Mouse (Mus musculus): Measurements from ENCODE around the gene Ap2b1.
"Not testable (repeated sequence)": the region's sequence is repeated elsewhere in the genome, so short reads cannot be mapped to it uniquely, and the experiment has no call there.

Ap2b1 gene

GRCm38 (mm10) chr11:83298225-83299195 is at the start of gene Ap2b1:
Gene Ap2b1, plus strand, starts transcription at chr11:83299024.
- CTCF ChIA-PET: interaction anchor here (0.6 to 1.5 kb wide), 11 partner anchors 9 to 485 kb away, joined by 3 to 4 read pairs (median 3); no protein-coding TSS in a partner anchor
- POLR2A ChIA-PET: interaction anchor here (0.6 to 6.0 kb wide), 65 partner anchors 7 to 765 kb away, joined by 3 to 83 read pairs (median 4); partner anchors contain the start of genes Taf15 (in 4 of the 4), Slfn14 (in 3 of the 4), Rasl10b (in 2 of the 4) and Cct6b (in 1 of the 4)

DNA sequence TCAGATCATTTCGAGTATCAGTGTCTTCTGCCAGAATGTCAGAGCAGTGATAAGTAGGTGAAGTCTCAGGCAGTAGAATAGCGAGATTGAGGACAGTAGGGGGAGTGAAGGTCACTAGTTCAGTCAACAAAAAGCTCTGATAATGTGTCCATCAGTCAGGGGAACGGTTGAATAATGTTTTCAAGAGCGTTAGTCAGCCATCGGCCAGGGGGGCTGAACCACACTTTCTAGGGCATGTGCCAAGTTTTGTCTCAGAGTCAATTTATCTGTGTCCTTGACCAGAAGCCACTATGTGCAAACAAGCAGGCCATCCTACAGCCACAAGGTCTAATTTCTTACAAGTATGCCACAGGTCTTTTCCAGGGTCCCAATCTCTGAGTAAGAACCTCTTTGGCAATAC is 41.6 kb upstream of the Ap2b1 start:
- CTCF ChIA-PET: not testable (repeated sequence)
- POLR2A ChIA-PET: interaction anchor here in 2 of 4 experiments (0.6 to 1.2 kb wide), 2 partner anchors 14 to 1614 kb away, joined by 5 to 6 read pairs; no protein-coding TSS in a partner anchor

- CTCF ChIA-PET: interaction anchor here in 3 of 4 experiments (0.7 to 1.7 kb wide), 7 partner anchors 21 to 348 kb away, joined by 3 read pairs; no protein-coding TSS in a partner anchor
- POLR2A ChIA-PET: interaction anchor here in 3 of 4 experiments (0.8 to 1.9 kb wide), 5 partner anchors 9 to 31 kb away, joined by 3 to 5 read pairs (median 4); no protein-coding TSS in a partner anchor
These were observed 36.2 kb upstream of the Ap2b1 start for GRCm38 (mm10) chr11:83262673-83263072.

DNA sequence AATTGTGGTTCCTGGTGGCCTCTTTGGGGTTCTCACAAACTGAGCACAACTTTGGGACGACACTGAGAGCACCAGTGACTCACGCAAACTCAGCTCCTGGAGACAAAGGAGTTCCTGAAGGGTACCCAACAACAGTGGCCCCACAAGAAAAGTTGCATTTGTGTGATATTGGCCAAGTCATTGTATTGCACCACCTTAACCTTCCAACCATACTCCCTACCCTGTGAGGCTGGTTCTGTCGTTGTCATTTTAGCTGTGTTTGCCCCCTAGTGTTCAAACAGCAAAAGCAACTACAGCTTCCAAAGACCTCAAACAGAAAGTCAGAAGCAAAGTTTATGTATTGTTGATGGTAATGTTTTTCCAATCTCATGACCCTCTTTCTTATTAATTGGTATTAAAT is 35.7 kb upstream of the Ap2b1 start:
- POLR2A ChIA-PET: interaction anchor here in 3 of 4 experiments (0.8 to 1.9 kb wide), 6 partner anchors 8 to 31 kb away, joined by 3 to 5 read pairs (median 4); no protein-coding TSS in a partner anchor
- CTCF ChIA-PET: interaction anchor here (0.6 to 1.7 kb wide), 9 partner anchors 21 to 1006 kb away, joined by 3 read pairs; no protein-coding TSS in a partner anchor

DNA sequence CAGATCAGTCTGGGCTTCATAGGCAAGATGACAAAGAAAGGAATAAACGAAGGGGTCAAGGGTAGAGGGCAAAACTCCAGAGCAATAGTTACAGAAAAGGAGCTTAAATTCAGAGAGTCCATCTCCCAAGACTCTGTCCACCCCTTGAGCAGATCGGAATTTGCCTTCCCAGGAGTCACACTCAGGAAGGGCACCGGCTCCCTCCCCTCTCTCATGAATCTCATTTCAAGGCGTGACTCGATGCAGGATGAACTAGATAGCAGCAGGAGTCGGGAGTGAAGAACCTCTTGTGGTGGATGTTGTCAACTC is 28.0 kb upstream of the Ap2b1 start:
- ChIA-PET POLR2A (interaction anchor here in 3 of 4 experiments (0.5 to 8.9 kb wide), 47 partner anchors 8 to 1658 kb away, joined by 3 to 111 read pairs (median 4); partner anchors contain the start of genes Ap2b1 (in 3 of the 3), Pex12 (in 1 of the 3), Rasl10b (in 1 of the 3) and Slfn14 (in 1 of the 3)), CTCF (no interaction called here)

DNA sequence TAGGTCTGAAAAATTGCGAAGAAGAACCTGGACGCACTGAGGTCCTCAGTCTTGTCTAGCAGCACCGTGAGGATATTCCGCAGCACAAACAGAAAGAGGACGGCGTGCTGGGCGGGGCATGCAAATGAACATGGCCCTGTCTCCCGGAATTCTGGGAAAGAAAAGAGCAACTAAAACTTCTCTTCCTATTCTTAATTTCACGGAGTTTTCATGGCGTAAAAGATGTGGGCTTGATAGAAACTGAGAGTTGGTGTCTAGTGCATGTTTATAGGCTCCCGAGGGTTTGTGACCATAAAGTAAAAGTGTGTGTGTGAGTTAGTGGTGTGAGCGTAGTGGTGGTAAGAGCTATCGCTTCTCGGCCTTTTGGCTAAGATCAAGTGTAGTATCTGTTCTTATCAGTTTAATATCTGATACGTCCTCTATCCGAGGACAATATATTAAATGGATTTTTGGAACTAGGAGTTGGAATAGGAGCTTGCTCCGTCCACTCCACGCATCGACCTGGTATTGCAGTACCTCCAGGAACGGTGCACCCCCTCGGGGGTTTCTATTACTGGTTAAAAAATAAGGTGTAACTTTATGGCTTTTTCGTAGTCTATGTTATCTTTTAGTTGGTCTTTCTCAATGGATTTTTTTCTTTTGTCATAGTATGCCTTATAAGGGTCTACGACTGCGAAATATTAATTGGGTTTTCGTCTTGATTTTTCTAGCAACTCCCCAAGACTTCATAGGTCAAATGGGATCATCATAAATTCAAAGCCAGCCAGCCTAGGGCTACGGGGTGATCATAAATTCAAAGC is 27.5 kb upstream of the Ap2b1 start:
- ChIA-PET POLR2A (interaction anchor here (0.6 to 8.9 kb wide), 82 partner anchors 8 to 1658 kb away, joined by 3 to 111 read pairs (median 3); partner anchors contain the start of genes Ap2b1 (in 3 of the 4), Pex12 (in 2 of the 4), Rasl10b (in 2 of the 4) and Slfn14 (in 2 of the 4)), CTCF (interaction anchor here in 1 of 4 experiments (0.7 kb wide), 1 partner anchor 302 kb away, joined by 3 read pairs; no protein-coding TSS in a partner anchor)

GRCm38 (mm10) chr11:83271951-83272843 is 26.6 kb upstream of the Ap2b1 start:
- POLR2A ChIA-PET: interaction anchor here (0.6 to 8.9 kb wide), 75 partner anchors 7 to 1659 kb away, joined by 3 to 111 read pairs (median 4); partner anchors contain the start of genes Ap2b1 (in 3 of the 4), Pex12 (in 2 of the 4), Slfn14 (in 2 of the 4) and Rasl10b (in 1 of the 4)
- CTCF ChIA-PET: interaction anchor here in 2 of 4 experiments (0.7 to 1.0 kb wide), 2 partner anchors 153 to 689 kb away, joined by 3 read pairs; no protein-coding TSS in a partner anchor

GRCm38 (mm10) chr11:83276251-83276650 is 22.6 kb upstream of the Ap2b1 start:
- POLR2A ChIA-PET: interaction anchor here in 3 of 4 experiments (0.6 to 6.9 kb wide), 3 partner anchors 11 to 46 kb away, joined by 3 to 111 read pairs (median 64); partner anchors contain the start of genes Ap2b1 (in 1 of the 3) and Slfn14 (in 1 of the 3)
- CTCF ChIA-PET: no interaction called here

DNA sequence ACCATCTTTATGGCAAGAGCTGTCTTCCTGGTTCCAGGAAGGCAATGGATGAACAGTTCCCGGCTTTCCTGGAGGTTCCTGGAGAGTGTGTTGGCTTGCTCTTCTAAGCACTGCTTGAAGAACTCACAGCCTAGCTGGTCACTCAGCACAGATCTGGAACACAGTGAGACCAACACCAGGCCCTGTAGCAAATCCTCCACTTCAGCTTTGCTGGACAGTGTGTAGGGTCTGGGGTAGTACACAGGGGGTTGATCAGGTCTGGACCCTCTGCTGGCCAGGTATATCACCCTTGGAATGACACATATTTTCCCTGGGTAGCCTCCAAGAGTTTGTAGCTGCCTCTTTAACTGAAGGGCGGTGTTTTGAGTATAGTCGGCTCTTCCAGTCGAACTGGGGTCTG is 19.8 kb upstream of the Ap2b1 start:
- ChIA-PET CTCF (no interaction called here), POLR2A (interaction anchor here in 3 of 4 experiments (0.6 to 3.0 kb wide), 15 partner anchors 8 to 124 kb away, joined by 3 to 12 read pairs (median 5); partner anchors contain the start of gene Ap2b1 (in 3 of the 3))

DNA sequence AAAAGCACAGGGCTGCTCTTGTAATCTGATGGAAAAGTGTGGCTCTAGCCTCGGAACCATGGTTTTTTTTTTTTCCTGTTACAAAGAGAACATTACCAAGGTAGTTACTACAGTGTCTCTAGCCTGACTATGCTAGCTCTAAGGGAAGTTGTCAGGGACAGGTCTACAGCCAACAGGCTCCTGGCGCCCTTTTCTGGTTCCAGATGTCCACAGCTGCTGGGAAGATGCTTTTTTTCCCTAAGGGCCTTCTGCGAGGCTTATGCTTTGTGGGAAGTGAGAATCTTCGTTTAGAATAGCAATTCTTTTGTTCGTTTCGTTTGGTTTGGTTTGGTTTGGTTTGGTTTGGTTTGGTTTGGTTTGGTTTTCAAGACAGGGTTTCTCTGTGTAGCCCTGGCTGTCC is 19.1 kb upstream of the Ap2b1 start:
- CTCF ChIA-PET: no interaction called here
- POLR2A ChIA-PET: interaction anchor here in 3 of 4 experiments (1.0 to 3.0 kb wide), 12 partner anchors 8 to 43 kb away, joined by 3 to 12 read pairs (median 6); partner anchors contain the start of gene Ap2b1 (in 3 of the 3)

DNA sequence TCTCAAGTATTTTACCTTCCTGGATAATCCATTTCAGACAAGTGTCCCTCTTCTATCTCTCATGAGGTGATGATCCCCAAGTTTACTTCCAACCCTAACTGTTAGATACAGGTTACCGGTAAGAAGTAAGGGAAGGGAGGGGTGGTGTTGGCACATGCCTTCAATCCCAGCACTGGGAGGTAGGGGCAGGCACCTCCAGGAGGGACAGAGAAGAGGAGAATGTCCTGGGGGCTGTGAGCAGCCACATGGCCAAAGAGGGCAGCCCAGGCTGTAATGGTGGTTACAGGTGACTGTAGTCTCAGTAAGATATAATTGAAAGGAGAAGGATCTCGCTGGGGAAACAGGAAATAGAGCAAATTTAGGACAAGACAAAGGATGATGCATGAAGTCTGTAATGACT is 16.7 kb upstream of the Ap2b1 start:
- CTCF ChIA-PET: no interaction called here
- POLR2A ChIA-PET: interaction anchor here in 3 of 4 experiments (1.5 to 3.1 kb wide), 5 partner anchors 9 to 12 kb away, joined by 5 to 16 read pairs (median 7); no protein-coding TSS in a partner anchor

- POLR2A ChIA-PET: interaction anchor here (0.7 to 9.1 kb wide), 12 partner anchors 8 to 51 kb away, joined by 3 to 111 read pairs (median 4); partner anchors contain the start of genes Ap2b1 (in 3 of the 4) and Pex12 (in 1 of the 4)
- CTCF ChIA-PET: no interaction called here
These were observed 13.2 kb upstream of the Ap2b1 start for GRCm38 (mm10) chr11:83285627-83286026.

DNA sequence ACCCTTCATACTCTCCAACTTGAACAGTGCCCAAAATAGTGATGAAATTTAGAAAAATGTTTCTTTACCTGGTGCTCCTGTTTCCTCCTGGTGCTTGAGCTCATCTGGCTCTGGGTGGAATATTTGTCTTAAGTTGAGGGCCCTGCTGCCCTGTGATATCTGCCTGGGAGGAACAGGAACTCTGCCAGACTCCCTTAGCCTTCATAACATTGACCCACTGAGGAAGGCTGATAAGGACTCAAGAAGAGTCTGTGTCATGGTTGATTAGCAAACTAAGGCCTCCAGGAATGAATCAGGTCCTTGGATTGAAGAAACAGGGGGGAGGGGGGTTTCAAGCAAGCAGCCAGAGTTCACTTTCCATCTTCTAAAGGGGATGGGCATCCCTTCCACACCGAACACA is 12.3 kb upstream of the Ap2b1 start, which contains the start of gene Slfn14:
Slfn14 (minus strand) TSS at position 161 of the 400 bp plus-strand sequence.
- POLR2A ChIA-PET: interaction anchor here (1.2 to 9.1 kb wide), 8 partner anchors 12 to 18 kb away, joined by 4 to 111 read pairs (median 12); partner anchors contain the start of genes Ap2b1 (in 3 of the 4) and Pex12 (in 1 of the 4)
- CTCF ChIA-PET: no interaction called here

DNA sequence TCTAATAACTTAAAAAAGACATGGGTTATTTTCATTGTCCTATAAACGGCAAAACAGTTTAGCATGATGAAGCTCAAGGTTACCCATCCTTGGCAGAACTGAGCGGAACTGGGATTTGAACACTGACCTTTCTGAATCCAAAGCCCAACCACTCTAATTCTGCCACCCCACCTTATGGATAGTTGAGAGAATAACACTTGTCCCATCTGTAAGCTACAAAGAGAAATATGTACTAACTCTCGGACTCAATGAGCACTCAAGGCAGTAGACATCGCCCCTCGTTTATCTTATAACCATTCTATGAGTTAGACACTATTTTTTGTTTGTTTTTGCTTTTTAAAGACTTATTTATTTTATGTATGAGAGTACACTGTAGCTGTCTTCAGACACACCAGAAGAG is 9.8 kb upstream of the Ap2b1 start:
- ChIA-PET POLR2A (interaction anchor here (0.5 to 9.1 kb wide), 14 partner anchors 8 to 184 kb away, joined by 3 to 111 read pairs (median 4); partner anchors contain the start of genes Ap2b1 (in 3 of the 4), Pex12 (in 2 of the 4) and Taf15 (in 1 of the 4)), CTCF (interaction anchor here in 3 of 4 experiments (0.7 to 1.1 kb wide), 5 partner anchors 10 to 57 kb away, joined by 3 to 6 read pairs (median 4); partner anchors contain the start of gene Ap2b1 (in 2 of the 3))

DNA sequence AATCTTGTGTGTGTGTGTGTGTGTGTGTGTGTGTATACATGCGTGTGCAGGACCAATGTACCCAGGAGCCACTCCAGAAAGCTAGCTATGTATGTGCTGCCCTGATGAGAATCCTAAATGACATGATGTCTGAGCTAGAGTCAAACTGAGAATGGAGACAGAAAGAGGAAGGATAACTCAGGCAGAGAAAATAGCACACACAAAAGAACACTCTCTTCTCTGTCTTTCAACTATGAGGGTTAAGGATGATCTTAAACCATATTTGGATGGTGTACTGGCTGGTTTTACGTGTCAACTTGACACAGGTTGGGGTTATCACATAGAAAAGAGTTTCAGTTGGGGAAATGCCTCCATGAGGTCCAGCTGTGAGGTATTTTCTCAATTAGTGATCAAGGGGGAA is 9.2 kb upstream of the Ap2b1 start:
- ChIA-PET CTCF (interaction anchor here in 3 of 4 experiments (0.6 to 1.1 kb wide), 7 partner anchors 9 to 63 kb away, joined by 3 to 6 read pairs (median 3); partner anchors contain the start of gene Ap2b1 (in 2 of the 3)), POLR2A (interaction anchor here in 3 of 4 experiments (0.6 to 9.1 kb wide), 13 partner anchors 8 to 183 kb away, joined by 3 to 111 read pairs (median 5); partner anchors contain the start of genes Ap2b1 (in 3 of the 3), Pex12 (in 2 of the 3) and Taf15 (in 1 of the 3))

All from embryonic stem cell, embryonic (primary cell).